Mouse (Mus musculus) kidney, embryonic 15.5 days (tissue): ENCODE measurements around the gene Anxa10. TPM values are rescaled to one million over a fixed set of nuclear protein-coding genes. Genes with fewer than 3 reads are reported as not detected.

Experiments
- ATAC-seq: fragments of 200-750 bp; cut with Nextera tagmentation; replicated peaks from 2 replicates; pipeline ENCODE4 v1.8.0; 2017; ENCODE audit warnings: moderate TSS enrichment; ENCODE audit not compliant: low FRiP score
- H3K27ac ChIP-seq: fragments of 300-500 bp; sonication (generic); 2 replicates; pipeline ENCODE4 v1.5.1; 2015; ENCODE audit warnings: mild to moderate bottlenecking, inconsistent platforms
- H3K27me3 ChIP-seq: fragments of 300-500 bp; sonication (generic); 2 replicates; pipeline ENCODE4 v1.6.1; 2015; ENCODE audit warnings: inconsistent platforms
- H3K36me3 ChIP-seq: fragments of 300-500 bp; sonication (generic); 2 replicates; pipeline ENCODE4 v1.6.1; 2015; ENCODE audit warnings: inconsistent platforms
- H3K4me1 ChIP-seq: fragments of 300-500 bp; sonication (generic); 2 replicates; pipeline ENCODE4 v1.6.1; 2015; ENCODE audit warnings: inconsistent platforms
- H3K4me2 ChIP-seq: fragments of 300-500 bp; sonication (generic); 2 replicates; pipeline ENCODE4 v1.6.1; 2015; ENCODE audit warnings: moderate library complexity, mild to moderate bottlenecking, inconsistent platforms
- H3K4me3 ChIP-seq: fragments of 300-500 bp; sonication (generic); replicated peaks from 2 replicates; pipeline ENCODE4 v1.5.1; 2015; ENCODE audit warnings: mild to moderate bottlenecking, inconsistent platforms
- H3K9ac ChIP-seq: fragments of 300-500 bp; sonication (generic); 2 replicates; pipeline ENCODE4 v1.6.1; 2015; ENCODE audit warnings: mild to moderate bottlenecking, inconsistent platforms
- H3K9me3 ChIP-seq: fragments of 300-500 bp; sonication (generic); replicated peaks from 2 replicates; pipeline ENCODE4 v1.6.1; 2016; ENCODE audit warnings: inconsistent platforms
- WGBS: fragments of 180-500 bp; shearing (Covaris S2); methylation state at CpG from one replicate; pipeline ENCODE4 v1.1.7; 2015; ENCODE audit warnings: mixed read lengths; 5-methylcytosine and 5-hydroxymethylcytosine counted together
- polyA plus RNA-seq: library from polyadenylated mRNA; unstranded; fragments of >200 nt; fragmentation: Nextera tagmentation; extraction: Ambion mirVana; gene quantifications from 2 replicates; pipeline ENCODE4 v1.2.1, GENCODE M21; 2015

The Anxa10 gene
- 0.17 TPM in 1 of 2 replicates, not detected in the other for polyA plus RNA-seq

- 87% methylated on average over 2 of the region's 2 CpGs for WGBS
- Histone ChIP-seq H3K27me3 (no peaks in the 10 kb centered on the region), H3K4me3 (no peak within 1 kb of the TSS), H3K36me3 (no peaks in the 10 kb centered on the region), H3K9ac (no peak within 1 kb of the TSS), H3K9me3 (no peaks in the 10 kb centered on the region), H3K4me2 (no peak within 1 kb of the TSS), H3K4me1 (no peaks in the 10 kb centered on the region), H3K27ac (no peak within 1 kb of the TSS)
- ATAC-seq: no peak
These were observed at the start of gene Anxa10 for GRCm38 (mm10) chr8:62123098-62123497. Gene Anxa10 (minus strand): TSS chr8:62123150.

DNA sequence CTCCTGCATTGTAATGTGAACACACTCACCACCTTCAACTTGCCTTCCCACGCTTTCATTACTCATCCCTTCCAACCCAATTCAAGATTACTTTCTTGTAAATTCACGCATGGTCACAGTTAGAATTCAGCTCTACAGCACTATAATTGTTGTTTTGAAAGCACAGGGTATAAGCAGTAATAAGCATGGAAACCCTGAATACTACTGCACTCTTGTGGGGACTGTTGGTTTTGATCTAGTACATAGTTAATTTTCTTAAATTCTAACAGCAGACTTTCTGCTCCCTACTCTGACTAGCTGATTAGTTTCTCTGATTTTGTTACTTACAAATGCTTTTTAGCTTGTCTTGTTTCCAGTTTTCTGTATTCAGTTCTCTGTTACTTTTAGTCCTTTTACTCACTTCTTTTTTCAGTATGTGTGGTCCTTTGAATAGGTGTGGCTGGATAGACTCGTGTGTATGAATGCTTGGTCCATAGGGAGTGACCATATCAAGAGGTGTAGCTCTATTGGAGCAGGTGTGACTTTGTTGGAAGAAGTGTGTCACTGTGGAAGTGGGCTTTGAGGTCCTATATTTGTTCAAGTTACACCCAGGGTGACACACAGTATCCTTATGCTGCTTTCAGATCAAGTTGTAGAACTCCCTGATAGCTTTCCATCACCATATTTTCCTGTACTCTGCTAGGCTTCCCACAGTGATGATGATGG is 9.9 kb upstream of the Anxa10 start:
- Histone ChIP-seq H3K27ac (no peak overlapping the region), H3K4me1 (no peaks in the 10 kb centered on the region), H3K4me2 (no peak overlapping the region), H3K27me3 (no peaks in the 10 kb centered on the region), H3K36me3 (no peaks in the 10 kb centered on the region), H3K4me3 (no peak overlapping the region), H3K9me3 (no peaks in the 10 kb centered on the region), H3K9ac (no peak overlapping the region)
- no peak for ATAC-seq
- 82% methylated on average over 3 of the region's 3 CpGs for WGBS

- no peak for ATAC-seq
- H3K4me3 ChIP-seq: no peak overlapping the region
- H3K27me3 ChIP-seq: no peaks in the 10 kb centered on the region
- H3K9ac ChIP-seq: no peak overlapping the region
- WGBS: 95% methylated on average over 2 of the region's 2 CpGs
- no peak overlapping the region for H3K4me2 ChIP-seq
- H3K27ac ChIP-seq: no peak overlapping the region
- no peaks in the 10 kb centered on the region for H3K36me3 ChIP-seq
- no peaks in the 10 kb centered on the region for H3K4me1 ChIP-seq
- H3K9me3 ChIP-seq: no peaks in the 10 kb centered on the region
These were observed 25.7 kb downstream of the Anxa10 start for GRCm38 (mm10) chr8:62097213-62097612.

- 85% methylated on average over 2 of the region's 2 CpGs for WGBS
- Histone ChIP-seq H3K27ac (no peak overlapping the region), H3K27me3 (no peaks in the 10 kb centered on the region), H3K36me3 (no peaks in the 10 kb centered on the region), H3K4me1 (no peaks in the 10 kb centered on the region), H3K4me3 (no peak overlapping the region), H3K9me3 (no peaks in the 10 kb centered on the region), H3K9ac (no peak overlapping the region), H3K4me2 (no peak overlapping the region)
- no peak for ATAC-seq
These were observed 41.1 kb downstream of the Anxa10 start for GRCm38 (mm10) chr8:62081804-62082203.

DNA sequence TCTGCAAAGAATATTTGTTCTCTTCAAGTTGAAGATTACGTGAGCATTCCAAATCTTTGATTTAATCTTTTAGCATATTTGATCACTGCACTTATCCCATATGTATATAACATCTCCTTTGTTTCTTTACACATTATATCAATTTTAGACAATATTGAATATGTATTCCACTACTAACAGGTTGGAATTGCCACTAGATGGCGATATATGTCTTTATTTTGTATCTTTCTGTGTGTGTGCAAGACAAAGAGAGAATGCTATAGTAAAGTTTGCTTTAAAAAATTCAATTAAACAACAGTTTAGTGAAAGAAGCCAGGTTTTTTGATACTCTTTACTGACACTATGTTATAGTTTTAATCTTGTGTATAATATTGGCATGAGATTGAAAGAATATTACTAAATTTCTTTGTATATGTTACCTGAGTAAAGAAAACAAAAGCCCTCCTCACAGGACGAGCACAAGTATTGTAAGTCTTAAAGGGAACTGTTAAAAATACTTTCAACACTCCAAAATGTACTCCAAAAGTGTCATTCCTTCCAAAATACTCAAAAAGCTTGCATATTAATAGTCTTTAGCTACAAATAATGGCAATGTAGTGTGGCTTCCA is 42.7 kb downstream of the Anxa10 start:
- 44% methylated on average over 3 of the region's 3 CpGs for WGBS
- no peak overlapping the region for H3K4me3 ChIP-seq
- no peaks in the 10 kb centered on the region for H3K9me3 ChIP-seq
- H3K27ac ChIP-seq: no peak overlapping the region
- H3K9ac ChIP-seq: no peak overlapping the region
- H3K36me3 ChIP-seq: no peaks in the 10 kb centered on the region
- no peaks in the 10 kb centered on the region for H3K27me3 ChIP-seq
- no peaks in the 10 kb centered on the region for H3K4me1 ChIP-seq
- ATAC-seq: no peak
- H3K4me2 ChIP-seq: no peak overlapping the region

GRCm38 (mm10) chr8:62068305-62068704 is 54.6 kb downstream of the Anxa10 start:
- ATAC-seq: peak; percentile 74
- no peaks in the 10 kb centered on the region for H3K36me3 ChIP-seq
- H3K27ac ChIP-seq: no peak overlapping the region
- no peak overlapping the region for H3K4me2 ChIP-seq
- no peaks in the 10 kb centered on the region for H3K4me1 ChIP-seq
- H3K4me3 ChIP-seq: no peak overlapping the region
- H3K27me3 ChIP-seq: no peaks in the 10 kb centered on the region
- no peak overlapping the region for H3K9ac ChIP-seq
- no peaks in the 10 kb centered on the region; the same call in 1 of the 2 replicates for H3K9me3 ChIP-seq

DNA sequence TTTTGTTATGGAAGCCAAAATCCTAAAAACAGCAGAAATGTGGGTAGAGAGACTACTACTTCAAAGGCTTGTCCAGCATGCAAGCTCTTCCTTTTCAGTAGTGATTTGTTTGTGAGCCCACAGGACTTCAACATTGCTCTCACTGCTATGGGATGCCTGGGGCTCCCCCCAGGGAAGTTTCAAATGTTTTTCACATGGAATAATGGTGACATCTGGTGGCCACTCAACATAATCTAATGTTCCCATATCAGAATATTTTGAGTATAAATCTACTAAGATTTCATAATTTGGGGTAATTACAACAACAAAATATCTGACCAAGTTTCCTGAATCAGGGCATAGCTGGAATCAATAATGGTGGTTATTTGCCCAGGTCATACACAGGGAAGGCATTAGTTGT is 62.6 kb downstream of the Anxa10 start:
- Histone ChIP-seq H3K4me3 (no peak overlapping the region), H3K9me3 (no peaks in the 10 kb centered on the region; the same call in 1 of the 2 replicates), H3K36me3 (no peaks in the 10 kb centered on the region), H3K4me1 (no peaks in the 10 kb centered on the region), H3K9ac (no peak overlapping the region), H3K27me3 (no peaks in the 10 kb centered on the region), H3K27ac (no peak overlapping the region), H3K4me2 (no peak overlapping the region)
- ATAC-seq: no peak

- ATAC-seq: no peak
- H3K27me3 ChIP-seq: no peaks in the 10 kb centered on the region
- no peak overlapping the region for H3K27ac ChIP-seq
- no peaks in the 10 kb centered on the region for H3K4me1 ChIP-seq
- H3K9me3 ChIP-seq: no peaks in the 10 kb centered on the region
- no peaks in the 10 kb centered on the region for H3K36me3 ChIP-seq
- H3K9ac ChIP-seq: no peak overlapping the region
- no peak overlapping the region for H3K4me2 ChIP-seq
- H3K4me3 ChIP-seq: no peak overlapping the region
- WGBS: 34% methylated on average over 2 of the region's 2 CpGs
These were observed 76.1 kb downstream of the Anxa10 start for GRCm38 (mm10) chr8:62046809-62047208.

- Histone ChIP-seq H3K4me3 (no peak overlapping the region), H3K27ac (no peak overlapping the region), H3K36me3 (no peaks in the 10 kb centered on the region), H3K4me1 (no peaks in the 10 kb centered on the region), H3K9ac (no peak overlapping the region), H3K9me3 (no peaks in the 10 kb centered on the region), H3K27me3 (no peaks in the 10 kb centered on the region), H3K4me2 (no peak overlapping the region)
- no peak for ATAC-seq
- 67% methylated on average over 3 of the region's 3 CpGs for WGBS
These were observed 88.6 kb downstream of the Anxa10 start for GRCm38 (mm10) chr8:62034351-62034750.

DNA sequence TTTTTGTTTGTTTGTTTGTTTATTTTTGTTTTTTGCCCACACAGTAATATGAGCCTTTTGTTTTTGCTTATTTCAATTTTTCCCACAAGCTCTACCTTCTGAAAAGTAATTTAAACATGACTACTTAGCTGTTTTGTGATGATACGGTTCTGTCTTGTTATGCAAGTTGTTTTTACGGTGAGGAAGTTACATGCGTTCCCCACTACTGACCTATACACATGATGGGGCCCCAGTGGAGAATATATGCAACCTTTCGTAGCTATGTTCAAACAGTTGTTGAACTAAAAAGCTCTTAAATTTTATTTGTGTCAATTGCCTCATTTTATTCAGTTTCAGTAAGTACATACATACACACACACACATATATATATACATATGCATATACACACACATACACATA is 108.4 kb downstream of the Anxa10 start:
- H3K9me3 ChIP-seq: no peaks in the 10 kb centered on the region
- WGBS: 95% methylated on average over 4 of the region's 4 CpGs
- no peak overlapping the region for H3K4me3 ChIP-seq
- no peak overlapping the region for H3K9ac ChIP-seq
- no peak overlapping the region for H3K4me2 ChIP-seq
- H3K27me3 ChIP-seq: no peaks in the 10 kb centered on the region
- H3K36me3 ChIP-seq: no peaks in the 10 kb centered on the region
- no peak for ATAC-seq
- no peaks in the 10 kb centered on the region for H3K4me1 ChIP-seq
- no peak overlapping the region for H3K27ac ChIP-seq

DNA sequence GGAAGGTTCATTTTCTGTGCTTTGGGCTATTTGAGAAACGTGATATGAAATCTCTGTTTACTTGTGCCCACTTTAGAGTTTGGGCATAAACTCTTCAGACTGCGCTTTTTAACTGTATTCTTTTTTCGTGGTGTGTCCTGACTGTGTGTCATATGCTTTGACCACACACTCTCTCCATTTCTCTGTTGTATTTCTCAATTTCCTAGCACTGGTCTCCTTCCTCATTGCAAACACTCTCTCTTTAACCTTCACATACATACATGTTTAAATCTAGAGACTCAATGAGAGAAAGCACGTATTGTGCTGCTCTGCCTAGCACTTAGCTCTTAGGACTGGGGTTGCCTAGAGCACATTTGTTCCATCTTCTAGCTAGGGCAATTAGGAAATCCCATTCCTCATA is 108.8 kb downstream of the Anxa10 start:
- no peaks in the 10 kb centered on the region for H3K27me3 ChIP-seq
- no peak overlapping the region for H3K4me2 ChIP-seq
- 89% methylated on average over 4 of the region's 4 CpGs for WGBS
- no peaks in the 10 kb centered on the region for H3K9me3 ChIP-seq
- H3K27ac ChIP-seq: no peak overlapping the region
- H3K36me3 ChIP-seq: no peaks in the 10 kb centered on the region
- no peak overlapping the region for H3K4me3 ChIP-seq
- ATAC-seq: no peak
- no peaks in the 10 kb centered on the region for H3K4me1 ChIP-seq
- H3K9ac ChIP-seq: no peak overlapping the region
